Mouse (Mus musculus) forebrain, embryonic 14.5 days (tissue): ENCODE results near the gene Kif23. TPM values are rescaled to one million over a fixed set of nuclear protein-coding genes. Genes with fewer than 3 reads are reported as not detected.

ENCODE experiments used
- ATAC-seq: fragments of 200-750 bp; cut with Nextera tagmentation; 2 replicates; pipeline ENCODE4 v1.8.0; 2017; ENCODE audit warnings: mild to moderate bottlenecking, moderate library complexity
- DNase-seq: peaks from one replicate; pipeline ENCODE4 v3.0.0-alpha.2; 2015; ENCODE audit warnings: low spot score
- H3K27ac ChIP-seq: fragments of 300-500 bp; sonication (generic); 2 replicates; pipeline ENCODE4 v1.5.1; 2014; ENCODE audit warnings: low read depth, mild to moderate bottlenecking, control low read depth, low read length, moderate library complexity
- H3K27me3 ChIP-seq: fragments of 300-500 bp; sonication (generic); replicated peaks from 2 replicates; pipeline ENCODE4 v1.6.1; 2014; ENCODE audit warnings: low read length, control low read depth, mixed read lengths; ENCODE audit not compliant: control insufficient read depth, insufficient read depth
- H3K36me3 ChIP-seq: fragments of 300-500 bp; sonication (generic); 2 replicates; pipeline ENCODE4 v1.6.1; 2014; ENCODE audit warnings: low read length, control low read depth; ENCODE audit not compliant: control insufficient read depth, insufficient read depth
- H3K4me1 ChIP-seq: fragments of 300-500 bp; sonication (generic); 2 replicates; pipeline ENCODE4 v1.6.1; 2014; ENCODE audit warnings: antibody characterized with exemption, low read length, control low read depth; ENCODE audit not compliant: control insufficient read depth, insufficient read depth
- H3K4me2 ChIP-seq: fragments of 300-500 bp; sonication (generic); 2 replicates; pipeline ENCODE4 v1.6.1; 2014; ENCODE audit warnings: mild to moderate bottlenecking, control low read depth, low read length
- H3K4me3 ChIP-seq: fragments of 300-500 bp; sonication (generic); 2 replicates; pipeline ENCODE4 v1.5.1; 2014; ENCODE audit warnings: low read depth, low read length, control low read depth
- H3K9ac ChIP-seq: fragments of 300-500 bp; sonication (generic); 2 replicates; pipeline ENCODE4 v1.6.1; 2014; ENCODE audit warnings: mild to moderate bottlenecking, low read length, control low read depth, moderate library complexity
- H3K9me3 ChIP-seq: fragments of 300-500 bp; sonication (generic); replicated peaks from 2 replicates; pipeline ENCODE4 v1.6.1; 2016; ENCODE audit warnings: low read length, control low read depth, mixed read lengths; ENCODE audit not compliant: control insufficient read depth
- WGBS: fragments of 180-500 bp; shearing (Covaris S2); extraction: QIAGEN DNeasy Blood & Tissue Kit; methylation state at CpG from one replicate; pipeline ENCODE4 v1.1.7; 2014; 5-methylcytosine and 5-hydroxymethylcytosine counted together
- polyA plus RNA-seq: library from polyadenylated mRNA; unstranded; fragments of >200 nt; fragmentation: Nextera tagmentation; extraction: Ambion mirVana; gene quantifications from 2 replicates; pipeline ENCODE4 v1.2.1, GENCODE M21; 2014

The Kif23 gene
- 43.2 and 49.6 TPM in 2 replicates for polyA plus RNA-seq

- Histone ChIP-seq H3K27ac (peak within 1 kb of the TSS; percentile 55; the same call in 1 of the 2 replicates), H3K27me3 (no peaks in the 10 kb centered on the region), H3K4me1 (peaks cover 5% of the 10 kb centered on the region; the same call in 1 of the 2 replicates), H3K9ac (peak within 1 kb of the TSS; percentile 77), H3K4me3 (peak within 1 kb of the TSS; percentile 72), H3K9me3 (no peaks in the 10 kb centered on the region), H3K36me3 (peaks cover 18% of the 10 kb centered on the region), H3K4me2 (peak within 1 kb of the TSS; percentile 93)
- WGBS: under 1% methylated on average over 44 of the region's 44 CpGs
- ATAC-seq (peak; percentile 96), DNase-seq (peak; percentile 97)
Observed at GRCm38 (mm10) chr9:61946623-61947401, at the start of gene Kif23. Gene Kif23 (minus strand): TSS chr9:61946774.

GRCm38 (mm10) chr9:61991158-61991557 lies 44.6 kb upstream of the Kif23 start:
- WGBS: 70% methylated on average over 4 of the region's 4 CpGs
- Histone ChIP-seq H3K36me3 (no peaks in the 10 kb centered on the region), H3K27me3 (no peaks in the 10 kb centered on the region), H3K27ac (no peak overlapping the region), H3K9me3 (no peaks in the 10 kb centered on the region), H3K4me3 (no peak overlapping the region), H3K9ac (no peak overlapping the region), H3K4me2 (no peak overlapping the region), H3K4me1 (no peaks in the 10 kb centered on the region)
- DNase-seq: no peak
- ATAC-seq: no peak

DNA sequence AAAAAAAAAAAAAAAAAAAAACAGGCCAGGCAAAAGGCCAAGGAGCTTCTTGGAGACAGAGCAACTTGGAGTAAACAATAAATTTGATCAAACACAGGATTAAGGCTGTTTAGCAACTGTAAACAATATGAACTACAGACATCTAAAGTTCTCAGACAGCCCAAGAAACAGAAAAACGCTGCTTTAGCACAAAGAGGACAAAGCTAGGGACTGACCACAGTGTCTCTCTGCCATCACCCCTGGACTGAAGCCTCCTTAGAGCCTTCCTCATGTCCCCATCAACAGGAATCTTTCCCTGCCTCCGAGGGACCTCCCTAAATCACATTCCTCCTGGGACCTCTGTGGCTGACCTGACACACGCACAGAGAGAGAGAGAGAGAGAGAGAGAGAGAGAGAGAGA lies 44.2 kb upstream of the Kif23 start:
- DNase-seq (no peak), ATAC-seq (no peak)
- Histone ChIP-seq H3K9ac (no peak overlapping the region), H3K4me3 (no peak overlapping the region), H3K27ac (no peak overlapping the region), H3K36me3 (no peaks in the 10 kb centered on the region), H3K4me2 (no peak overlapping the region), H3K9me3 (no peaks in the 10 kb centered on the region), H3K27me3 (no peaks in the 10 kb centered on the region), H3K4me1 (no peaks in the 10 kb centered on the region)
- WGBS: 40% methylated on average over 3 of the region's 3 CpGs

- Histone ChIP-seq H3K4me3 (no peak overlapping the region), H3K4me1 (no peaks in the 10 kb centered on the region), H3K4me2 (no peak overlapping the region), H3K36me3 (no peaks in the 10 kb centered on the region), H3K27me3 (no peaks in the 10 kb centered on the region), H3K9ac (no peak overlapping the region), H3K9me3 (no peaks in the 10 kb centered on the region), H3K27ac (no peak overlapping the region)
- DNase-seq: no peak
- no peak for ATAC-seq
- 94% methylated on average over 7 of the region's 7 CpGs for WGBS
Observed at GRCm38 (mm10) chr9:61986055-61986454, 39.5 kb upstream of the Kif23 start.

DNA sequence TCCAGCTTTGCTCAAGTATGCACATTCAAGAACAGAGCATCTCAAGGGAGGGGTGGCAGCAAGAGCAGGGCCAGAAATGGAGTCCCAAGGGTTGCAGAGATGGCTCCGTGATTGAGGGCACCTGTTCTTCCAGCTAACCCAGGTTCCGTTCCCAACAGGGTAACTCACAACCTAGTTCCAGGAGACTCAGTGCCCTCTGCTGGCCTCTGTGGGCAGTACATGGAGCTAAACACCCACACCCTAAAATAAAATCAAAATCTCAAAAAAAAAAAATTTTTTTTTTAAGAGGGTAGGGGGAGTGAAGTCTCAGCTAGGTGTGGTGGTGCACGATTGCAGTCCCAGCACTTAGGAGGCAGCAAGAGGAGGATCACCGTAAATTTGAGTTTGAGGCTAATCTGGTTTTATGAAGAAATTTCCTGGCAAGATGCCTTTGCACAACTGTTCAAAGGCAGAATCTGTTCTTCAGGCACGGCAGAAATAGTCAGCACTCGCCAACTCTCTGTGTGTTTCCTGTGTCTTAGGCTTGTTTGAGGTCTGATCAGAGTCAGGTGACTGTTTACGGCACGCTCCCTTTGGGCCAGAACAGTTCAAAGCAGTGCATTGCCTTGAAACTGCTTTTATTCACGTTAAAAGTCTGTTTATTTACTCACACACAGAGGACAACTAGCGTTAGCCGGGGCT lies 38.7 kb upstream of the Kif23 start:
- H3K27me3 ChIP-seq: no peaks in the 10 kb centered on the region
- ATAC-seq (no peak), DNase-seq (peak; percentile 44)
- H3K4me3 ChIP-seq: no peak overlapping the region
- H3K4me1 ChIP-seq: no peaks in the 10 kb centered on the region
- no peaks in the 10 kb centered on the region for H3K9me3 ChIP-seq
- H3K36me3 ChIP-seq: no peaks in the 10 kb centered on the region
- H3K4me2 ChIP-seq: no peak overlapping the region
- no peak overlapping the region for H3K9ac ChIP-seq
- H3K27ac ChIP-seq: no peak overlapping the region
- 61% methylated on average over 11 of the region's 11 CpGs for WGBS

GRCm38 (mm10) chr9:61982940-61983620 lies 36.5 kb upstream of the Kif23 start:
- H3K4me1 ChIP-seq: no peaks in the 10 kb centered on the region
- no peak overlapping the region for H3K4me3 ChIP-seq
- H3K9me3 ChIP-seq: no peaks in the 10 kb centered on the region
- H3K27me3 ChIP-seq: no peaks in the 10 kb centered on the region
- DNase-seq: no peak
- no peak overlapping the region for H3K4me2 ChIP-seq
- no peak for ATAC-seq
- WGBS: 90% methylated on average over 7 of the region's 7 CpGs
- H3K27ac ChIP-seq: no peak overlapping the region
- no peaks in the 10 kb centered on the region for H3K36me3 ChIP-seq
- H3K9ac ChIP-seq: no peak overlapping the region

DNA sequence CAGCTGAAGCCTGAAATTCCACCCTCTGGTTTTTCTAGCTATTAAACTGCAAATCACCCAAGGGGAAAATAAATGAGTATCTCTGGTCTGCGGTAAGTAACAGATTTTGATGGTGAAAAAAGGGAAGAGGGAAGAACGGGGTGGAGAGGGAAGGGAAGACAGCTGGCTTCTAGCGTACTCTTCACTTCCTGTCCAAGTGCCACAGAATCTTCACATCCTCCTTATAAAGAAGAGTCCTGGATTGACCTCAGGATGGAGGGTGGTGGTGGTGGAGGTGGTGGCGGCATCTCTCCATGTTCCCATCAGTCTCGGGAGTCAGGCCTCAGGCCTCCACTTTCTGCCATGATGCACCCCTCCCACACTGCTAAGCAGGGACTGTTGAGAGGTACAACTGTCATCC lies 35.3 kb upstream of the Kif23 start:
- no peak for ATAC-seq

DNA sequence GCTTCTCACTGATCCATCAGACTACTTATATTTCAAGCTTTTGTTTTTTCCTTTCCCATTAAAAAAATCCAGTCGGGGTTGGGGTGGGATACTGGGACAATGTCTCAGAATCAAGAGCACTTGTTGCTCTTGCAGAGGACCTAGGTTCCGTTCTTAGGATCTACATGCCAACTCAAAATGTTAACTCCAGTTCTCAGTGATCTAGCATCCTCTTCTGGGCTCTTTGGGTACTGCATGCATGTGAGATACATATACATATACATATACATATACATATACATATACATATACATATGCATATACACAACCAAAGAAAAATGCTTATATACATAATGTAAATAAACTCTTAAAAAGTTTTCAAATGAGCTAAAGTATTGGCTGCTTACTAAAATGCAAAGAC lies 33.4 kb upstream of the Kif23 start:
- no peak overlapping the region for H3K4me3 ChIP-seq
- H3K27me3 ChIP-seq: no peaks in the 10 kb centered on the region
- H3K9me3 ChIP-seq: no peaks in the 10 kb centered on the region
- no peak for DNase-seq
- no peak overlapping the region for H3K27ac ChIP-seq
- H3K4me2 ChIP-seq: no peak overlapping the region
- H3K9ac ChIP-seq: no peak overlapping the region
- no peaks in the 10 kb centered on the region for H3K36me3 ChIP-seq
- ATAC-seq: no peak
- no peaks in the 10 kb centered on the region for H3K4me1 ChIP-seq
- WGBS: 90% methylated on average over 2 of the region's 2 CpGs

More for the DNA sequence above, 35.3 kb upstream of the Kif23 start:
- DNase-seq: no peak
- H3K4me3 ChIP-seq: no peak overlapping the region
- no peak overlapping the region for H3K9ac ChIP-seq
- no peaks in the 10 kb centered on the region for H3K4me1 ChIP-seq
- no peaks in the 10 kb centered on the region for H3K36me3 ChIP-seq
- no peaks in the 10 kb centered on the region for H3K27me3 ChIP-seq
- H3K9me3 ChIP-seq: no peaks in the 10 kb centered on the region
- no peak overlapping the region for H3K27ac ChIP-seq
- 78% methylated on average over 5 of the region's 5 CpGs for WGBS
- no peak overlapping the region for H3K4me2 ChIP-seq
